Mouse (Mus musculus): ENCODE data around the gene Xxylt1. TPM values are rescaled to one million over a fixed set of nuclear protein-coding genes. Genes with fewer than 3 reads are reported as not detected.

Xxylt1 gene
- polyA plus RNA-seq, 1 experiment = 12.5 TPM

DNA sequence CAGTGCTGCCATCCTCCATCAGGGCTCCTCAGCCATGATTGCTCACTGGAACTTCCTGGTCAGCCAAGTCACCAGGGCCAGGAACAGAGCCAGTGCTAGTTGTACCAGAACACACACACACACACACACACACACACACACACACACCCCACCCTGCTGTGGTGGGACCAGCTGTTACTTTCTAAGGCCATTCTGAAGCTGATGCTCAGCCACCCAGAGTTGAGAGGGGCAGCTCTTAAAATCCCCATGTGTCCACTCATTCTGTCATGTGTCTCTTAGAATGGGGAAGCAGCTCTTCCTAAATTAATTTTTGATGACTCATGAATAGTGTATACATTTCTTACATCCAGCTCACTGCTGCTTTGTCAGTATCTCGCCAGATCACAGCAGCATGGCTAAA is 158.7 kb downstream of the Xxylt1 start:
- H3K4me1 ChIP-seq (ENCODE audit: control insufficient read depth, insufficient read depth, low read length) = peaks cover 33% of the 10 kb centered on the region
- TF ChIP-seq CTCF (IDR thresholded peaks at IDR 0.05; ENCODE audit: low read depth, low read length) = no peak
- TF ChIP-seq POLR2A (IDR thresholded peaks at IDR 0.05; ENCODE audit: borderline replicate concordance, low read depth, low read length) = no peak
- no peak overlapping the region for H3K4me3 ChIP-seq (ENCODE audit: insufficient read depth, low read length)
- peak overlapping the region; percentile 93 for H3K27ac ChIP-seq (ENCODE audit: insufficient read depth, low read depth, low read length)

GRCm38 (mm10) chr16:30918866-30919265 is 162.4 kb downstream of the Xxylt1 start:
- H3K4me3 ChIP-seq (ENCODE audit: insufficient read depth, low read length) = no peak overlapping the region
- TF ChIP-seq POLR2A (IDR thresholded peaks at IDR 0.05; ENCODE audit: borderline replicate concordance, low read depth, low read length) (no peak), CTCF (IDR thresholded peaks at IDR 0.05; ENCODE audit: low read depth, low read length) (no peak)
- peaks cover 14% of the 10 kb centered on the region for H3K4me1 ChIP-seq (ENCODE audit: control insufficient read depth, insufficient read depth, low read length)
- no peak overlapping the region for H3K27ac ChIP-seq (ENCODE audit: insufficient read depth, low read depth, low read length)

GRCm38 (mm10) chr16:30916931-30917330 is 164.3 kb downstream of the Xxylt1 start:
- TF ChIP-seq CTCF (IDR thresholded peaks at IDR 0.05; ENCODE audit: low read depth, low read length) (no peak), POLR2A (IDR thresholded peaks at IDR 0.05; ENCODE audit: borderline replicate concordance, low read depth, low read length) (no peak)
- Histone ChIP-seq H3K4me1 (ENCODE audit: control insufficient read depth, insufficient read depth, low read length) (peaks cover 3% of the 10 kb centered on the region), H3K27ac (ENCODE audit: insufficient read depth, low read depth, low read length) (no peak overlapping the region), H3K4me3 (ENCODE audit: insufficient read depth, low read length) (no peak overlapping the region)

DNA sequence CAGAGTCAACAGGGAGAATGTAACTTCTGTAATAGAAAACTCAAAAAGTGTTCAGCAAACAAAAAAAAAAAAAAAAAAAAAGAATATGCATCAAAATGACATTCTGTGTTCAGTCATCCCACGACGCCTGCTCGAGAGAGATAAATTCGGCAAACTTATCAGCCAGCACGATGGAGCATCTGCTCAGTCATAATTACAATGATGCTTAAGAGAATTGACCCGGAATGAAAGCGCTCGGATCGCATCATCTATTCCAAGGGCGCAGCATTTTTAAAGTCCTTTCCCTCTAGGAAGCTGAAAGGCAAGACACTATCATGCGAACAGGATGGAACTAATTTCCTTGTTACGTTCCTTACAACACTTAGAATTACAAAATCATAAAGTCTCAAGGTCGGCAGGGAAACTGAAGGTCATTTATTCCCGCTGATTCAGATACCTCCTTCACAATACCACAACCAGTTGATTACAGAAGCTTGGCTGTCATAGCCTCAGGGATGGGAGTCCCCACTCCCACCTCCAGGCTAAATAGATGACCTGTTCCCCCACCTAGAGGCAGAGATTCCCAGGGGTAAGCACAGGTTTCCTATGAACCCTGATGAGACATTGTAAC is 165.5 kb downstream of the Xxylt1 start:
- H3K4me1 ChIP-seq (ENCODE audit: control insufficient read depth, insufficient read depth, low read length) = no peaks in the 10 kb centered on the region
- TF ChIP-seq CTCF (IDR thresholded peaks at IDR 0.05; ENCODE audit: low read depth, low read length) (no peak), POLR2A (IDR thresholded peaks at IDR 0.05; ENCODE audit: borderline replicate concordance, low read depth, low read length) (no peak)
- H3K27ac ChIP-seq (ENCODE audit: insufficient read depth, low read depth, low read length) = no peak overlapping the region
- no peak overlapping the region for H3K4me3 ChIP-seq (ENCODE audit: insufficient read depth, low read length)

Other genes with a start within 250 kb of the Xxylt1 start
- 55.2 and 62.9 TPM in 2 replicates for gene Acap2, start 119.8 kb upstream of the Xxylt1 start, polyA plus RNA-seq (2012; ENCODE audit: insufficient read depth, insufficient read length, missing spikeins)
- gene Ppp1r2, start 193.8 kb upstream of the Xxylt1 start, polyA plus RNA-seq (2012; ENCODE audit: insufficient read depth, insufficient read length, missing spikeins) = 45.4 and 57.8 TPM in 2 replicates
- 0.60 TPM in 1 of 2 replicates, not detected in the other for gene Apod, start 233.4 kb upstream of the Xxylt1 start, polyA plus RNA-seq (2012; ENCODE audit: insufficient read depth, insufficient read length, missing spikeins)